ENCODE assay signal across 9 mouse cellular contexts in the genomic region with DNA sequence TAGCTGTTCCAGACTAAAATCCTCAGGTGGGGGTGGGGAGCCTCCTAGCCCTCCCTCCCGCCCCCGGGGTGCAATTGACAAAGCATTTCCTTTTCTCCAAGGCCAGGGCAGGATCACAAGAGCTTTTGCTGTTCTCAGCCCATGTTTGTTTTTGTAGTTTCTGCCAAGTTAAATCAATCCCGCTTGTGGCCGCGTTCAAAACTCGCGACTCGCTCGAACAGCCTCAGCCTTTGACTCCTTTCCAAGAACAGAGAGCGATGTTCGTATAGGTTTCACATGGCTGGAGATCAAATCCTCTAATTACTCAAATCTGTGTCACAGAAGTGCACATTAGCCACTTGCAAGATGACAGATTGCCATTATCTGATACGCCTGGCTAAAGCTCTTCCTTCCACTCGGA.
A peak's percentile ranks its signal among the peaks of the same experiment; 100 is the strongest.
DNase-seq lines count a peak whose midpoint lies in the region; ATAC-seq lines count a peak whose summit lies in the region.
"Had no signal": no experiment of that assay in that cellular context is flagged by ENCODE, and none has a peak within 500 bp of the region (broad histone marks: within the 10 kb centered on the region; RNA-seq: fewer than 3 reads in every experiment).

No protein-coding gene starts in this region.

- no peak overlapping the region for H3K27ac ChIP-seq in liver, embryonic 11.5 days (ENCODE audit: low read depth, low read length)
- no peak overlapping the region for H3K27ac ChIP-seq in liver, embryonic 12.5 days
- 0 out of 2 replicates have a peak overlapping the region, but pooled peaks have one; percentile 50 for H3K27ac ChIP-seq in forebrain, embryonic 11.5 days (ENCODE audit: low read depth, low read length)
- peak overlapping the region; percentile 62 for H3K27ac ChIP-seq in kidney, embryonic 16.5 days (ENCODE audit: low read length)
- H3K27ac ChIP-seq in neural tube, embryonic 11.5 days (ENCODE audit: low read depth, low read length) = no peak overlapping the region
- H3K27ac ChIP-seq: liver, embryonic 13.5 days had no signal

- no peak overlapping the region for H3K9ac ChIP-seq in liver, embryonic 11.5 days (ENCODE audit: low read depth, low read length)
- H3K9ac ChIP-seq in liver, embryonic 12.5 days = no peak overlapping the region
- peak overlapping the region; percentile 12; the same call in 1 of the 2 replicates for H3K9ac ChIP-seq in forebrain, embryonic 11.5 days (ENCODE audit: low read length)
- 0 out of 2 replicates have a peak overlapping the region, but pooled peaks have one; percentile 1 for H3K9ac ChIP-seq in kidney, embryonic 16.5 days (replicated peaks; ENCODE audit: low read length)
- no peak overlapping the region for H3K9ac ChIP-seq in neural tube, embryonic 11.5 days (ENCODE audit: low read length)
- H3K9ac ChIP-seq: liver, embryonic 13.5 days had no signal

- no peaks in the 10 kb centered on the region for H3K36me3 ChIP-seq in liver, embryonic 11.5 days (ENCODE audit: control insufficient read depth, insufficient read depth, low read length)
- H3K36me3 ChIP-seq in liver, embryonic 12.5 days = no peaks in the 10 kb centered on the region
- no peaks in the 10 kb centered on the region for H3K36me3 ChIP-seq in forebrain, embryonic 11.5 days (ENCODE audit: control insufficient read depth, insufficient read depth, low read length)
- H3K36me3 ChIP-seq in kidney, embryonic 16.5 days (ENCODE audit: insufficient read depth, low read length) = no peaks in the 10 kb centered on the region
- no peaks in the 10 kb centered on the region for H3K36me3 ChIP-seq in neural tube, embryonic 11.5 days (ENCODE audit: control insufficient read depth, insufficient read depth, low read length)
- H3K36me3 ChIP-seq: liver, embryonic 13.5 days had no signal

- ATAC-seq in liver, embryonic 11.5 days (replicated peaks; ENCODE audit: low FRiP score) = no peak
- ATAC-seq in liver, embryonic 12.5 days = no peak
- ATAC-seq in forebrain, embryonic 11.5 days (replicated peaks; ENCODE audit: low FRiP score) = no peak
- ATAC-seq in kidney, embryonic 16.5 days (ENCODE audit: low FRiP score, low TSS enrichment) = peak; percentile 40; the same call in 1 of the 2 replicates
- ATAC-seq in neural tube, embryonic 11.5 days (ENCODE audit: insufficient read depth, low FRiP score, low TSS enrichment) = no peak

- H3K4me1 ChIP-seq in liver, embryonic 11.5 days (replicated peaks; ENCODE audit: control insufficient read depth, insufficient read depth, low read length) = peaks cover 12% of the 10 kb centered on the region
- H3K4me1 ChIP-seq in liver, embryonic 12.5 days = no peaks in the 10 kb centered on the region
- peaks cover 14% of the 10 kb centered on the region; the same call in 1 of the 2 replicates for H3K4me1 ChIP-seq in forebrain, embryonic 11.5 days (replicated peaks; ENCODE audit: control insufficient read depth, insufficient read depth, low read length)
- H3K4me1 ChIP-seq in kidney, embryonic 16.5 days (ENCODE audit: insufficient read depth, low read length) = peaks cover 37% of the 10 kb centered on the region
- peaks cover 21% of the 10 kb centered on the region for H3K4me1 ChIP-seq in neural tube, embryonic 11.5 days (ENCODE audit: control insufficient read depth, insufficient read depth, low read length)
- H3K4me1 ChIP-seq: liver, embryonic 13.5 days had no signal

- 0 out of 2 replicates have a peak overlapping the region, but pooled peaks have one; percentile 2 for H3K4me2 ChIP-seq in liver, embryonic 11.5 days
- no peak overlapping the region; the same call in 1 of the 2 replicates for H3K4me2 ChIP-seq in liver, embryonic 12.5 days
- H3K4me2 ChIP-seq in forebrain, embryonic 11.5 days (ENCODE audit: low read depth, low read length, severe bottlenecking) = peak overlapping the region; percentile 21; the same call in 1 of the 2 replicates
- H3K4me2 ChIP-seq in kidney, embryonic 16.5 days (replicated peaks; ENCODE audit: low read depth, low read length) = peak overlapping the region; percentile 43
- no peak overlapping the region for H3K4me2 ChIP-seq in neural tube, embryonic 11.5 days (ENCODE audit: low read depth)
- H3K4me2 ChIP-seq: liver, embryonic 13.5 days had no signal

- H3K4me3 ChIP-seq in liver, embryonic 11.5 days (ENCODE audit: low read depth, low read length) = no peak overlapping the region
- no peak overlapping the region for H3K4me3 ChIP-seq in liver, embryonic 12.5 days
- no peak overlapping the region for H3K4me3 ChIP-seq in forebrain, embryonic 11.5 days (ENCODE audit: low read depth, low read length)
- H3K4me3 ChIP-seq in kidney, embryonic 16.5 days (ENCODE audit: low read length) = no peak overlapping the region
- H3K4me3 ChIP-seq in neural tube, embryonic 11.5 days (ENCODE audit: low read depth, low read length) = no peak overlapping the region
- H3K4me3 ChIP-seq: liver, embryonic 13.5 days had no signal

- WGBS in liver, embryonic 11.5 days = 28% methylated on average over 13 of the region's 13 CpGs
- 22% methylated on average over 13 of the region's 13 CpGs for WGBS in liver, embryonic 12.5 days (ENCODE audit: insufficient replicate concordance)
- WGBS in forebrain, embryonic 11.5 days = 7% methylated on average over 13 of the region's 13 CpGs
- WGBS in kidney, embryonic 16.5 days = under 1% methylated on average over 13 of the region's 13 CpGs
- WGBS in neural tube, embryonic 11.5 days = 9% methylated on average over 13 of the region's 13 CpGs

- H3K27me3 ChIP-seq in liver, embryonic 11.5 days (replicated peaks; ENCODE audit: control insufficient read depth, insufficient read depth, low read length) = no peaks in the 10 kb centered on the region
- H3K27me3 ChIP-seq in liver, embryonic 12.5 days (replicated peaks) = no peaks in the 10 kb centered on the region
- no peaks in the 10 kb centered on the region for H3K27me3 ChIP-seq in forebrain, embryonic 11.5 days (ENCODE audit: control insufficient read depth, insufficient read depth, low read length)
- H3K27me3 ChIP-seq in kidney, embryonic 16.5 days (ENCODE audit: insufficient read depth, low read length) = peaks cover 29% of the 10 kb centered on the region
- no peaks in the 10 kb centered on the region for H3K27me3 ChIP-seq in neural tube, embryonic 11.5 days (ENCODE audit: control insufficient read depth, insufficient read depth, low read length)
- H3K27me3 ChIP-seq: liver, embryonic 13.5 days had no signal

- no peak for DNase-seq in liver, embryonic 11.5 days (ENCODE audit: low spot score)
- DNase-seq in forebrain, embryonic 11.5 days (ENCODE audit: low spot score) = no peak
- peak; percentile 36 for DNase-seq in neural tube, embryonic 11.5 days (ENCODE audit: low spot score)
- DNase-seq in cerebellum, postnatal 36 days = no peak
- DNase-seq in cerebellum, adult 8-10 months = no peak
- no peak for DNase-seq in T-cell, adult 2 months (ENCODE audit: low spot score)
- DNase-seq: liver, embryonic 13.5 days had no signal

- H3K9me3 ChIP-seq in liver, embryonic 11.5 days (ENCODE audit: control insufficient read depth, low read length) = no peaks in the 10 kb centered on the region
- no peaks in the 10 kb centered on the region for H3K9me3 ChIP-seq in liver, embryonic 12.5 days (replicated peaks)
- H3K9me3 ChIP-seq in forebrain, embryonic 11.5 days (ENCODE audit: control insufficient read depth, low read length) = no peaks in the 10 kb centered on the region
- no peaks in the 10 kb centered on the region for H3K9me3 ChIP-seq in kidney, embryonic 16.5 days (ENCODE audit: low read length)
- no peaks in the 10 kb centered on the region for H3K9me3 ChIP-seq in neural tube, embryonic 11.5 days (ENCODE audit: control insufficient read depth, low read length)
- H3K9me3 ChIP-seq: liver, embryonic 13.5 days had no signal

Comparison
In these comparisons a context has a peak if more than half of its experiments do, and no peak if none do; other contexts are left out.
1. H3K4me2 ChIP-seq: peak in liver, embryonic 11.5 days (single experiment), forebrain, embryonic 11.5 days (single experiment) and kidney, embryonic 16.5 days (single experiment); none in liver, embryonic 12.5 days (single experiment) and neural tube, embryonic 11.5 days (single experiment).
2. H3K27ac ChIP-seq: peak in forebrain, embryonic 11.5 days (single experiment) and kidney, embryonic 16.5 days (single experiment); none in liver, embryonic 11.5 days (single experiment), liver, embryonic 12.5 days (single experiment) and neural tube, embryonic 11.5 days (single experiment).
3. H3K9ac ChIP-seq: peak in forebrain, embryonic 11.5 days (single experiment) and kidney, embryonic 16.5 days (single experiment); none in liver, embryonic 11.5 days (single experiment), liver, embryonic 12.5 days (single experiment) and neural tube, embryonic 11.5 days (single experiment).